Mouse (Mus musculus) MEL (cell line): ENCODE results near the gene Kcnt2.

ENCODE experiments used
- CTCF ChIP-seq, 3 experiments: IDR thresholded peaks in 2 of 3; conservative IDR thresholded peaks in 1 of 3; 2 replicates each; pipeline ENCODE4 v1.5.1; 2011 to 2012; ENCODE audit warnings: low read length in 3 of 3, low read depth in 2 of 3, mild to moderate bottlenecking in 2 of 3, improper control_type of control experiment in 1 of 3, inconsistent platforms in 1 of 3, mixed read lengths in 1 of 3, moderate library complexity in 1 of 3; ENCODE audit not compliant: control insufficient read depth in 1 of 3, insufficient read depth in 1 of 3, poor library complexity in 1 of 3, severe bottlenecking in 1 of 3
- NELFE ChIP-seq: IDR thresholded peaks from 2 replicates; pipeline ENCODE4 v1.6.1; 2011; ENCODE audit warnings: low read depth, low read length, improper control_type of control experiment
- POLR2A ChIP-seq, 2 experiments: IDR thresholded peaks; 2 replicates each; pipeline ENCODE4 v1.6.1; 2011 to 2012; ENCODE audit warnings: low read length in 2 of 2, mild to moderate bottlenecking in 2 of 2, control low read depth in 1 of 2, improper control_type of control experiment in 1 of 2, low read depth in 1 of 2, moderate library complexity in 1 of 2; ENCODE audit not compliant: control insufficient read depth in 1 of 2, insufficient read depth in 1 of 2, poor library complexity in 1 of 2
- TAL1 ChIP-seq: IDR thresholded peaks from 2 replicates; pipeline ENCODE4 v1.6.1; 2012; ENCODE audit warnings: mild to moderate bottlenecking, inconsistent platforms, low read length, moderate library complexity, mixed read lengths

DNA sequence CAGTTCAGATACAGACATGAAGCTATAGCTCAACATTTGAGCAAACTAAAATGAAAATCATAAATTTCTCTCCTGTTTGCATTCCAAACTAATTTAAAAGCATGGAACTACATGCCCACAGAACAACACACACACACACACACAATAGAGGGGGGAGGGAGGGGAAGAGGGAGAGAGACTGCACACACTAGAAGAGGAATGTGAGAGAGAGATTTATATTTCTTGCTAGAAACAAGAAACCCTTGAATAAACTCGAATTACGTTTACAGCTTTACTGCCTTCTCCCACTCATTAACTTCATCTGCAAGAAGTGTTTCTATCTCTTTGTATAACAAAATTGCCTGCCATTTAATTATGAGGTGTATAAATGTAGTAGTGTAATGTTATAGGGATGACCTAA lies 209.9 kb downstream of the Kcnt2 start:
- TF ChIP-seq POLR2A (IDR thresholded peaks at IDR 0.05; ENCODE audit: control insufficient read depth in 1 of 2, insufficient read depth in 1 of 2, low read depth in 1 of 2, low read length in 2 of 2, poor library complexity in 1 of 2): no peak
- no peak for TF ChIP-seq CTCF (IDR thresholded peaks at IDR 0.05 in 2 of 3, conservative IDR thresholded peaks at IDR 0.05 in 1 of 3; ENCODE audit: control insufficient read depth in 1 of 3, insufficient read depth in 1 of 3, low read depth in 2 of 3, low read length in 3 of 3, poor library complexity in 1 of 3, severe bottlenecking in 1 of 3)
- TF ChIP-seq TAL1: no peak
- no peak for TF ChIP-seq NELFE
